Mouse (Mus musculus): ENCODE measurements around the gene Ptk7. TPM values are rescaled to one million over a fixed set of nuclear protein-coding genes. Genes with fewer than 3 reads are reported as not detected.

The Ptk7 gene
- total RNA-seq, 2 experiments from 2014 or later, result 0.30 to 0.38 TPM

DNA sequence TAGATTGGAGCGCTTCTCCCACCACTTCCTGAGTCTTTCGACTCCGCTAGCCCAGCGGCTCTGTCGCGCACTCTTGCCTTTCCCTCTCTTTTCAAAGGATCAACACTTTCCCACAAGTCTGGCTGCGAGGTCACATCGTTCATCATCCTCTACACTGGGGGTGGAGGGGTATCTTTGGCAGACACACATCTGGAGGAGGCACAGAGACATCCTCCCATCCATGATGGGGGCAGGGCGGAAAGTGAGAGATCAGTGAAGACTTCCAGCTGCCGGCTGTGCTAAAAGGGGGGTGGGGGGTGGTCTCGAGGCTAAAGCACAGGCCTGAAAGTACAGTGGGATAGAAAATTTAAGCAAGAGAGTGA is 72.7 kb downstream of the Ptk7 start:
- DNase-seq (ENCODE audit: low spot score), result no peak

DNA sequence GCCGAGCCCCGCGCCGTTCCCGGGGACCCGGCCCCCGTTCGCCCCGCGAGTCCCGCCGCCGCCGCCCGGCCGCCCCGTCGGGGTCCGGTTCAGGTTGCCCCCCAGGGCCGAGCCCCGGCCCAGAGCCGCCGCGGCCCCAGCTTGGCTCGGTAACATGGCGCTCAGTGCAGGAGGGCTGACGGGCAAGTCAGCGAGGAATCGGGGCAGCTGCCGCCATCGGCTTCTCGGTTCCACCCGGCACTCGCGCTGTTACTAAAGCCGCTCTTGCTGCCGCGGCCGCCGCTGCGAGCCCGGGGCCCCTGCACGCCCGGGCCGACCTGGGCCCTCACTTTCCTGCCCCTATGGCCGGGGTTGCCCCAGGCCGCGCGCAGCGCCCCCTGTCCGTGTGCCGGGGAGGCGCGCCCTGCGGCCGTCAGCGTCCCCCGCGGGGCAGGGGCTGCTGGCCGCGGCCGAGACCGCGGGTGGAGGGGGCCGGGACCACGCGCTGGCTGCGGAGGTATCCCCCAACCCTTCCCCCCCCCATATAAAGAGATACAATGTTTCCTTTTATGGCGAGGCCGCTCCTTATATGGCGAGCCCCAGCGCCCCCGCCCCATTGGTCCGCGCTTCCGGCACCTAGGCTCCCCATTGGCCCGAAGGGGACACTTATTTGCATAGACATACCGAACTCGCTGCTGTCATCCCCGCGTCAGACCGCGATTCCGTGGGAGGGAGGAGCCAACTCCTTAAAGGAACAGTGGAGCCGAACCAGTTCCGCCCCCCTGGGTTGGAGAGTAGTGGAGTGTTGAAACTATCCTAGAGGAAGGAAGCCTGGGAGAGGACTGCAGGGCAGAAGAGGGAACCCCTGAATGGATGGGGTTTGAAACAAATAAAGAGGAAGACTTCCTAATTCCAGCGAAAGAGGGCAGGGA is 73.4 kb downstream of the Ptk7 start, which contains the start of gene Srf:
TSS of gene Srf (minus strand) at position 503 of the 911 bp plus-strand sequence.
- peak; percentile 97 for DNase-seq (ENCODE audit: low spot score)

DNA sequence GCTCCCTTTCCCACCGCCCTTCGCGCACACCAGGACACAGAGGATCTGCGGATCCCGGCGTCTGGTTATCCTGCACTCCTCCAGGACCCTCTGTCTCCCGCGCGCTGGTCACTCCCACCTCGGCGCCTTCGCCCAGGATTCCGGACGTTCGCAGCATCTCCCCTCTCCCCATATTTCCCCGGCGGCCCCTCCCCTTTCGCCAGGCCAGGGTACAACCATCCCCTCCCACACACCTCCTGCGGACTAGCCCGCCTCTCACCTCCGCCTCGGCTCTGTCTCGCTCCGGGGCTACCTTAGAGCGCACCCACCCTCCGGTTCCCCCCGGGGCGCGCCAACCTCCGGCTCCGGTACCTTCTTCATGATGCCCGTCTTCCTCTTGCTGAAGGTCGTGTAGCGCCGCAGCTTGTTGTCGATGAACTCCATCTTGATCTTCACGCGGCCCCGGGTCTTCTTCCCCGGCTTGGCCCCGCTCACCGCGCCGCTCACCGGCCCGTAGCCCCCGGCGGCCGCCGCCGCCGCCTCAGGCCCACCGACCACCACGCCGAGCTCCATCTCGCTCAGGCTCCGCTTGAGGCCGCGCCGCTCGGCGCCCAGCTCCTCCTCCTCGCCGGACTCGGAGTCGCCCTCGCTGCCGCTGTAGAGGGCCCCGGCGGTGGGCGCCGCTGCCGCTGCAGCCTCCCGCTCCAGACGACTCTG is 74.2 kb downstream of the Ptk7 start:
- no peak for DNase-seq (ENCODE audit: low spot score)

DNA sequence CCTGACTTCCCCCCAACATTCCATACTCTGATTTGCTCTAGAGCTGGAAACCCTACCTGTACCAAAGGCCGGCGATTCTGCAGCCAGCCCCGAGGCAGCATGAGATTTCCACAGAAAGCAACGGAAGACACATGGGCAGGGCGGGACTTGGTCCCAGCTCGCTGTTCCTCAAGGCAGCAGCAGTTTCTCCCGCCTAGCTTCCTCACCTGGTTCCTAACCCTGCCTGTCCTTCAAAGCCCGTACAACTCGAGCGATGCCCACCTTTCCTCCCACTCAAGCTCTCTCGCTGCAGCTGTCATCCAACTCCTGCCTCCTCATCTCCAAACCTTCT is 74.7 kb downstream of the Ptk7 start:
- no peak for DNase-seq (ENCODE audit: low spot score)

DNA sequence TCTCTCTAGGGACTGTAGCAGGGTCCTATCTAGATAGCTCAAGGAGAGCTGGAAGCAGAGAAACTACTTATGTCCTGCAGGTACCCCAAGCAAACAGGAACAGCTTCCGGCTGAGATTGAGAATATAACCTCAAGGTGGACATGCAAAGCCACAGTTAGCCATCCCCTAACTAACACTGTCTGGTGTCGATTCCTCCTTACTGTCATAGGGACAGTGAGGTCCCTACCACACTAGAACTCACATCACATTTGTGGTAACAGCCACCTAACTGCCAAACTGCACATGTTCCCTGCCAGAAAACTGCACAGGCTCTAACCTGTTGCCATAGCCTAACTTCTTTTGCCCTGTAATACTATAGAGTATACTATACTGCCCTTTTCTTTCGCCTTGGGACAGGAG is 75.4 kb downstream of the Ptk7 start:
- DNase-seq (ENCODE audit: low spot score), result no peak

DNA sequence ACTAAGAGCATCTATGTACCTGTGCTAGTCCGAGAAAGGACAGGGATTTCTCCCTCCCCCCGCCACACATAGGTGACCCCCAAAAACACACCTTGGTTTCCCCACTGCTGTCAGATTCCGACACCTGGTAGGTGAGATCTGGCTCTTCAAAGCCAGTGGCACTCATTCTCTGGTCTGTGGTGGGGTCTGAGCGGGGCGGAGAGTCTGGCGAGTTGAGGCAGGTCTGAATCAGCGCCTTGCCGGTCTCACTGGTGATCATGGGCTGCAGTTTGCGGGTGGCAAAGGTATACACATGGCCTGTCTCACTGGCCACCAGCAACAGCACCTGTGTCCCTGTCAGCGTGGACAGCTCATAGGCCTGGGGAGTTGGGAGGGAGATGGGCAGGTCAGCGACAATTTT is 75.8 kb downstream of the Ptk7 start:
- no peak for DNase-seq (ENCODE audit: low spot score)

DNA sequence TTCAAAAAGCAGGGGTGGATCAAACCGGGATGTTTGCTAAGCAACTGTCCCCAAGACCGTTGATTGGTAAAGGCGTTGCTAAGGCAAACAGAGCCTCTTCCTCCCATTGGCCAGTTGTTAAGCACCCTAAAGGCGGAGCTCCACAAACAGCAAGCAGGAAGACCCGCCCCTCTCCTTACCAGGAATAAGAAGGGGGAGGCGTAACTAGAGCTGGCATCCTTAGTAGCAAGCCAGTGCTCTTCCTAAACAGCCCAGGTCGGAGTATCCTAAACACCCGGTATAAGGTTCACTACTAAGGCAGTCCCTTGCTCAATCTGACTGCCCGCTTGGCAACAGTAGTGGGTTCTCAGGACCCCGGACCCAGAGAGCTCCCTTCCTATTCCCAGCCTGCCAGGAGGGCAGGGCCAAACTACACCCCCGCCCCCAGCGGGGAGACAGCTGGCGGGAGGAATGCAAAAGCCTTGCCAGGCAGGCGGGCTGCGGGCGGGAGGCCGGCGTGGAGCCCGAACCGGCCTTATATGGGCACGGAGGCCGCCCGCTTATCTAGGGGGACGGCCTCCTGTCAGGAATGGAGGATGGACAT is 76.4 kb downstream of the Ptk7 start:
- DNase-seq (ENCODE audit: low spot score), result peak; percentile 94

DNA sequence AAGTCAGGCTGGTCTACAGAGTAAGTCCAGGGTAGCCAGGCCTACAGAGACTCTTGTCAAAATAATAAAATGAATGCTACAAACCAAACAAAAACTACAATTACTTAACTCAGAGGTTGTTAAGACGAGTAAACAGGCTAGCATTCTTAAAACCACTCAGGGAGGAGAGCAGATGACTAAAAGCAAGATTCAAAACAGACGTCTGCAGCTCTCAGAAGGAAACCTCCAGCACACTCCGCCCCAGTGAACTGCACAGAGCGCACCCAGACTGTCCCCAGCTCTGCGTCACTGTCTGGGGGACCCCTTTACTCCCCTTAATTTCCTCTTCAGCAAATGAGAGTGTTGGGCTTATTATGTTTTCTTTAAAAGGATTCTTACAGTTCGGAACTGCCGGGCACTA is 77.2 kb downstream of the Ptk7 start:
- DNase-seq (ENCODE audit: low spot score), result no peak

DNA sequence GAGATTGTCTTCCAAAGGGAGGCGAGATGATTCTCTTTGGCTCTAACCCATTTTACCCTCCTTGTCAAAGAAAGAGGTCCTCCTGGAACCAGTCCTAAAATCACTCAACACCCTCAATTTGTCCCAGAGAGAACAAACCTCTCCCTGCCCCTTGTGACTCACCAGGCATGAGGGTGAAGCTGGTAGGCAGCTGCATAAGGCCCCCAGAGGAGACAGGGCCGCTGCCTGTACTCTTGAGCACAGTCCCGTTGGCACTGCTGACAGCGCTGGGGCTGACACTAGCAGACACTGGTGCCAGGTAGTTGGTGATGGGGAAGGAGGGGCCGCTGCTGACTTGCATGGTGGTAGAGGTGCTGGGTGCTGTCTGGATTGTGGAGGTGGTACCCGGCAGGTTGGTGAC is 77.9 kb downstream of the Ptk7 start:
- DNase-seq (ENCODE audit: low spot score), result no peak

DNA sequence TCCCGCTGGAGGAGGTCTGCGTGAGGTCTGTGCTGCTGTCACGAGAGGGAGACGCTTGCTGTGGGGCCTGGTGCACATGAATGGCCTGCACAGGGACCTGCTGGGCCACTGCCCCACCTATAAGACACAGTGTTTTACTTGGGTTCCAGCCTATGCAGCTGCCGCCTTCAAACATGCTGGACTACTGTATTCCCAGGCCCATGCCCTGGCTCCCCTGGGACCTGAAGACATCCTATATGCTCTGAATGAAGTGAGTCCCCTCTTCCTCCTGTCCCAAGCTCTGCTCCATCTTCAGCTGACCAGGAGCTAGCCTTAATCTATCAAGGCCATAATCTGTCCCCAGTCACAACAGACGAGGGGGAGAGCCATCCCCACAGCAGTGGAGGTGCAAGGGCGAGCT is 78.4 kb downstream of the Ptk7 start:
- no peak for DNase-seq (ENCODE audit: low spot score)

DNA sequence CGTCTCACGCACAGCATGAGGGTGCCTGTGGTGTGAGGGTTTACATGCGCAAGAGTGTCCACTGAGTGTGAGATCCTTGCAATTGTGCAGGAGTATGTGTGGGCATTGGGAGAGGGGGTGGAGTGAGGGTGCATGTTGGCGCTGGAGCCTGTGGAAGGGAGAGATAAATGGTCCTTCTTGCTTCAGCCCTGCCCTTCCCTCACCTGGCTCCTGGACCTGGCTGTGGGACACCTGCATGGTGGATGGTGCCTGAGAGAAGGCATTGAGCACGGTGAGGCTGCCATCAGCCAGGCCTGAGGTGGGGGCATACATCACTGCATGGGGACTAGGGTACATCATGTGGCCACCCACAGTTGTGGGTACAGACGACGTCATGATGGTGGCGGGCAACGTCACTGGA is 79.7 kb downstream of the Ptk7 start:
- DNase-seq (ENCODE audit: low spot score), result no peak

DNA sequence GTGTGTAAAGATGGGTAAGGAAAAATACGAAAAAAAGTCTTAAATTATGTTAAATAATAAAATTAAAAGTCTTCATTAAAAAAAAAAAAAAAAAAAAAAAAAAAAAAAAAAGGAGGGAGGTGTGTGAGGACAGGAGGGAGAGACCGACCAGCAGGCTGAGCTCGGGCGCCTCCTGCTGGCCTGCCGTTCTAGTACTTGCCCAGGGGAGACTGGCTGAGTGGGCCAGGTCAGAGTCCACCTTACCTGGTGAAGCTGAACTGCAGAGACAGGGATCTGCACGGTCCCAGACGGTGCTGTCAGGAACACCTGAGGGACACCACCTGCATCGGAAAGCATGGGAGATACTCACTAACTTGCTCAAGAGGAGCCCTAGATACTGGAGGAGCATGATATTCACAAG is 80.1 kb downstream of the Ptk7 start:
- no peak for DNase-seq (ENCODE audit: low spot score)

DNA sequence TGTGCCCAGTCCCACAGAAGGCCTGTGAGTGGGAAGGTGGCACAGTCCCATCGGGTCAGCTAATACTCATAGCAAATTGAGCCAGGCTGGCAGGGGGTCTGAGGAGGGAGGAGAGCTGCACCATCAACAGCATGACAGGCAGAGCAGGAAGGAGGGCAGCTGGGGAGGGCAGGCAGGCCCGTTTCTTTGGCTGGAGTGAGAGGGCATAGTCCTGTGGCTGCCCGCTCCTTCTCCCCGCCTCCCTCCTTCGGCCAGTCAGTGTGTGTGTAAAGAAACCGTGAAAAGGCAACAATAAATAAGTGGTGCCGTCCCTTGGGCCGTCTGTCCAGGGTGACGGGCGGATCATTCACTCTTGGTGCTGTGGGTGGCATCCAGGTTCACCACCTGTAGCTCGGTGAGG is 80.6 kb downstream of the Ptk7 start:
- DNase-seq (ENCODE audit: low spot score), result no peak

DNA sequence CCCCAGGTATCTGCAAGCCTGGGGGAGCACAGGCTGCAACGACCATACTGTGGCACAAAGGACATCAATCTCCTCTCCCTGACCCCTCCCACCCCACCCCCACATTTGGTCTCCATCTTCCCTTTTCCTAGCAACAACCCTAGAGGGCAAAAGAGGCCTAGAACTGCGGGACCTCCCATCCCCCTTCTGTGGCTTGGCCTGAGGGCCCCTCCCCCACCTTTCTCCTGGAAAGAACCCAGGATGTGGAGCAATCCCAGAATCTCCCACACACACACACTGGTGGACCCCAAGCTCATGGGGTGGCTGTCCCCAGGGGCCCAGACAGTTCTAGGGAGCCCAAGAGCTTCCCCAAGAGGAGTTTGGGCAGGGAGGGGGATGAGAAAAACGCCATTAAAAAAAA is 81.4 kb downstream of the Ptk7 start:
- DNase-seq (ENCODE audit: low spot score), result no peak

DNA sequence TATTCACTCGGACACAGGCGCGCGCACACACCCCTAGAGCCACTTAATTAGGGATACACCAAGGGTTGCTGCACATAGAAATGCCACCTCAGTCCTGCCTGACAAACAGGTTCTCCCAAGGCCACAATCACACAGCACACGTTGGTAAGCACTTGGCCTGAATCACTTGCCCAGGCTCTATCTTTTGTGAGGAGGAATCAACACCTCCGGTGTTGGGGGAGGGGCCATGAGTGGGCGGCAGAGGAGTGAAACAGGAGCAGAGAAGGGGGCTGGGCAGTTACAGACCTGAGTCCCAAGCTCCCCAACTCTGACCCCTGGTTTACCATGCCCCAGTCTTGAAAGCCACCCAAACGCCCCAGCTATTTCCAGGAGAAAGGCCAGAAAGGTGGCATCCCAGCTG is 82.3 kb downstream of the Ptk7 start:
- no peak for DNase-seq (ENCODE audit: low spot score)

DNA sequence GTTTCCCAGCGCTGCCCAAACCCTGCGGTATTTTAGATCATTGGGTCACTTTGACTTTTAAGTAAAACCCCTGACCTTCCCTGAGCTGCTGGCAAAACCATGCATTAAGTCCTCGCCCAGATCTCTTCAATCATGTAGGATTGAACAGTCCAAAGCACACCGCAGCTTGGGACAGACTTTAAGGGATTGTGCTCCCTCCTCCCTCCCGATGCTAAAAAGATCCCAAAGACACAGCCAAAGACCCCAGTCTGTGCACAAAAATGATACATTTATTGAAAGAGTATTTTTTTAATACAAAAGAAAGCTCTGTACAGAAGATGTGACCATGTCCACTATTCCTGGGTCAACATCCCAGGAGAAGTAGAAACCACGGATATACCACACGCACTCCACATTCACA is 82.7 kb downstream of the Ptk7 start:
- no peak for DNase-seq (ENCODE audit: low spot score)

DNA sequence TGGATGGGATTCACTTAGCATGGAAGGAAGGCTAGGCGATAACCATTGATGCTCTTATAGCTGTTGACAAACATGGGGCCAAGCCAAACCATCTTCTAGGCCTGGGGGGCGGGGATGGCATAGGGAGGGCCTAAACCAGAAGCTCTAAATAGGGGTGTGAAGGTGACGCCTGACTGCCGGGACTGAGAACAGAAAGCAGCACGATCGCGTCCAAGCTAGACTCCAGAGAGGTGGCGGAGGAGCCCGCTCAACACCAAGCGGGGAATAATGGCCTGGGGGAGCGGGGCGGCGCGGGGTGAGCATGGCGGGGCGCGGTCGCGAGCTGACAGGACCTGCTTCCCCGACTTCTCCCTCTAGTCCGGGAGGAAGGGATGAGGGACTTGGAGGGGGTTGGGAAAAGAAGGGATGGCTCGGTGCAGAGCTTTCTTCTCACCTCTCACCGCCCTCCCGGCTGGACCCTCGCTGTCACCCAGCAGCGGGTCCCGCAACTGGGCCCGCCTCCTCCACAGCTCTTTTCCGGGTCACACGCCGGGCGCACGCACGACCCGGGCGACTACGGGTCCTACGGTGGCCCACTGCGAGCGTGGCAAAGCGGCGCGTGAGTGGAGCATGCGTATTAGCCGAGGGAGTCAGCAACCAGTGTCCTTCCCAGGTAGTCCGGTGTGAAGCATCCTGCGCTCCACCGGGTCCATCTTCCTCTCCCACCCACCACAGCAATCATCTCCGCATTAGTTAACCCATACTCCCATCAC is 83.3 kb downstream of the Ptk7 start, which contains the start of gene Cul9:
TSS of gene Cul9 (minus strand) at position 576 of the 752 bp plus-strand sequence.
- DNase-seq (ENCODE audit: low spot score), result peak; percentile 78

DNA sequence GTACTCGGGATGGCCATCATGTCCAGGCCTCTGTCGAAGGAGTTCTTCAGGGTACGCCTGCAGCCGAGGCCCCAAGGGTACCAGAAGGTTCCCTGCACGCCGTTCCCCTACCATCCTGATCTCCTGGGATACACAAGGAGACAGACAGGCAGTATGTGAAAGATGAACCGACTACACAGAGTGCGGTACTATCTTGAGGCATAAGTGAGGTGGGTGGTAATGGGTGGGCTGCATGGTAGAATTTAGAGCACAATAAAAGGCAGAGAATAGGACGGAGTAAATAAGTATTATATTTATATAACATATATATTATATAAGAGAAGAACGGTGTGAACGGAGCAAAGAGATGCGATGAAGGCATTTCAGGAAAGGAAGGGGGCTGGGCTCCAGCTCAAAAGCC is 85.6 kb downstream of the Ptk7 start:
- no peak for DNase-seq (ENCODE audit: low spot score)

DNA sequence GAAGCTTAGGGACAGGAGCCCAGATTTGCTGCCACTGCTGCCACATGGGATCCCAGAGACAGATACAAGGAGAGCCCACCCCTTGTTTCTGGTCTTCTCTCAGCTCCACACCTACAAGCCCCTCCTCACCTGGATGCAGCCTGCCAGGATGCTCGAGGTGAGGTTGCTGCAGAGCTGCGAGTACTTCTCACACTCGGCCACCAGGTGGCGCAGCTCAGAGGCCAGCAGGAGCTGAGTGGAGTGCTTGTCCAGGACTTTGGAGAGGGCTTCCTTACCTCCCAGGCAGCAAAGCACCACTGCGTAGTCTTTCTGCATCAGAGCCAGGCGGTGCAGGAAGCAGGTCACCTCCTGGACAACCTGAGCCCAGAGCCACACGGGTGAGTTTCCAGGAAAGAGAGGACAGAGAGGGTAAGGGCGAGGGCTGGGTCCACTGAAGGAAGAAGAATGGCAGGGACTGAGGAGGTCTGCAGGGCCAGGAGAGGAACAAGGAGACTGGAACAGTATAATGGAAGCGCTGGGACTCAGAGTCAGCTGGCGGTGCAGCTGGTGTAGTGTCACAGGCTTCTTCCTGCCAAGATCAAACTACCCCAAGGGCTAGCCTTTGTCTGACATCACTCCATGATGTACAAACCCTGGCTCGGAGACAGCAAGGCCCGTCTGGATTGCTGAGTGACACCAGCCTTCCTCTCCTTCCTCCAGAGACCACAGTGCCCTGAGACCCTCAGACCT is 103.6 kb downstream of the Ptk7 start:
- DNase-seq (ENCODE audit: low spot score), result peak; percentile 66

DNA sequence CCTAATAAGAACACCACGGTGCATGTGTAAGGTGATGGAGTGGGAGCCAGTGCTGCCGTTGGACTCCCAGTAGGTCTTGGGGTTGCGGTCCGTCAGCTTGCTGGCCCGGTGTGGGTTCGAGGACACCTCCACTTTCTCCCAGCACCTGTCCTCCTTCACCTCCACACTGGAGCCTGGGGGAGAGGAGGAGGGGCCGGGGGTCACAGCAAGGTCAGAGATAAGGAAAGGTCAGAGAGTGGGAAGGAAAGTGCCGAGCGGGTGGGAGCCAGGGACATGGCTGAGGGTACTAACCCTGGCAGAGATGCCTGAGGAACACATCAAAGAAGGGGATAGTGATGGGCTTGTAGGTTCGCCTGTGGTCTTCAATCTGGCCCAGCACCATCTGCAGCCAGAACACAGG is 104.2 kb downstream of the Ptk7 start:
- DNase-seq (ENCODE audit: low spot score), result no peak

DNA sequence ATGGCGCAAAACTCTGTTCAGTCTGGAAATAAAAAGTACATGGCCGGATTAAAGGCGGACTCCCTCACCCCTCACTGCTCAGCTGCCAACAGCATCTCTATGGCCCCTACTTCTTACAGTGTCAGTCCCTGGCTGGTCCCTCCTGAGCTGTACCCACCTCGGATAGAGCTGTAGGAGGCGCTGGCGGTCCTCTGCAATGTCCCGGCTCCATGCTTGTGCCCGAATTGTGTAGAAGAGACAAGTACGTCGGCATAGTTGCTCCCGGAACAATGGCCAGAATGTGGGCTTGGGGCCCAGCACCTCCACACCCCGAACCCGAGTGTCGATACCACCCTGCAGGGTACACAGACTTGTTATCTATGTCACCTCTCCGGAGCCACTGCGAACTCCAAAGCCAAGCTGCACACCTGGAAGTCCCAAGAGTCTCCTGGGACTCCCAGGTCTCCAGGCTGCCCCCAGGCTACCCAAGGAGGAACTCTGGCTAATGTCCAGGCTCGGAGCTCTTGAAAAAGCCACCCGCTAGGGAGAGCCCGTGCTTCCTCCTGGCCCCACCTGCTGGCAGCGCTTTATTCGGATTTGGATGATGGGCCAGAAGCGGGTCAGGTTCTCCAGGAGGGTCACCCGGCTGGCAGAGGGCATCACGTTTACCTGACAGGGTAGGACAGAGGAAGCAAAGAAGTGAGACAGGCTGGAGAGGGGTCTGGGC is 107.2 kb downstream of the Ptk7 start:
- no peak for DNase-seq (ENCODE audit: low spot score)
